Mouse (Mus musculus) lung, postnatal 0 days (tissue): ENCODE results near the gene Scgb1b30. TPM values are rescaled to one million over a fixed set of nuclear protein-coding genes. Genes with fewer than 3 reads are reported as not detected.

Experiments used
- ATAC-seq: fragments of 200-750 bp; cut with Nextera tagmentation; 2 replicates; pipeline ENCODE4 v1.8.0; 2017; ENCODE audit warnings: moderate library complexity
- DNase-seq: peaks from one replicate; pipeline ENCODE4 v3.0.0-alpha.2; 2016; ENCODE audit warnings: low spot score
- H3K27ac ChIP-seq: fragments of 300-500 bp; sonication (generic); 2 replicates; pipeline ENCODE4 v1.5.1; 2014; ENCODE audit warnings: antibody characterized with exemption, mild to moderate bottlenecking, low read length, mixed read lengths
- H3K27me3 ChIP-seq: fragments of 300-500 bp; sonication (generic); replicated peaks from 2 replicates; pipeline ENCODE4 v1.6.1; 2014; ENCODE audit warnings: low read length, mixed read lengths; ENCODE audit not compliant: insufficient read depth
- H3K36me3 ChIP-seq: fragments of 300-500 bp; sonication (generic); 2 replicates; pipeline ENCODE4 v1.6.1; 2014; ENCODE audit warnings: low read length, mixed read lengths; ENCODE audit not compliant: insufficient read depth
- H3K4me1 ChIP-seq: fragments of 300-500 bp; sonication (generic); 2 replicates; pipeline ENCODE4 v1.6.1; 2014; ENCODE audit warnings: antibody characterized with exemption, low read depth, low read length, mixed read lengths; ENCODE audit not compliant: insufficient read depth
- H3K4me2 ChIP-seq: fragments of 300-500 bp; sonication (generic); replicated peaks from 2 replicates; pipeline ENCODE4 v1.6.1; 2014; ENCODE audit warnings: low read depth, mild to moderate bottlenecking, low read length, moderate library complexity, mixed read lengths
- H3K4me3 ChIP-seq: fragments of 300-500 bp; sonication (generic); 2 replicates; pipeline ENCODE4 v1.5.1; 2014; ENCODE audit warnings: low read depth, low read length
- H3K9ac ChIP-seq: fragments of 300-500 bp; sonication (generic); replicated peaks from 2 replicates; pipeline ENCODE4 v1.6.1; 2014; ENCODE audit warnings: low read depth, mild to moderate bottlenecking
- H3K9me3 ChIP-seq: fragments of 300-500 bp; sonication (generic); 2 replicates; pipeline ENCODE4 v1.6.1; 2016; ENCODE audit warnings: low read length, mixed read lengths
- CTCF ChIP-seq: IDR thresholded peaks from 2 replicates; pipeline ENCODE4 v1.5.1; 2016; ENCODE audit warnings: antibody characterized with exemption, mild to moderate bottlenecking
- EP300 ChIP-seq: IDR thresholded peaks from 2 replicates; pipeline ENCODE4 v1.6.1; 2016; ENCODE audit warnings: antibody characterized with exemption, mild to moderate bottlenecking, control low read depth
- WGBS: fragments of 180-500 bp; shearing (Covaris S2); extraction: QIAGEN DNeasy Blood & Tissue Kit; methylation state at CpG from one replicate; pipeline ENCODE4 v1.1.7; 2014; 5-methylcytosine and 5-hydroxymethylcytosine counted together
- polyA plus RNA-seq: library from polyadenylated mRNA; unstranded; fragments of >200 nt; fragmentation: Nextera tagmentation; extraction: Ambion mirVana; gene quantifications from 2 replicates; pipeline ENCODE4 v1.2.1, GENCODE M21; 2015

Scgb1b30 gene
- polyA plus RNA-seq, 1 experiment from 2014 or later = not detected

- peak; percentile 24 for DNase-seq
Observed at GRCm38 (mm10) chr7:34122987-34123720, 27.9 kb downstream of the Scgb1b30 start.

GRCm38 (mm10) chr7:34125346-34125745 is 30.1 kb downstream of the Scgb1b30 start:
- H3K36me3 ChIP-seq = no peaks in the 10 kb centered on the region
- no peak for TF ChIP-seq EP300
- no peak for TF ChIP-seq CTCF
- WGBS = 95% methylated on average over 9 of the region's 9 CpGs

More at GRCm38 (mm10) chr7:34122987-34123720, 27.9 kb downstream of the Scgb1b30 start:
- no peaks in the 10 kb centered on the region for H3K4me1 ChIP-seq
- H3K4me3 ChIP-seq = no peak overlapping the region
- H3K27ac ChIP-seq = no peak overlapping the region
- WGBS = 91% methylated on average over 6 of the region's 6 CpGs
- no peak for ATAC-seq
- H3K9ac ChIP-seq = no peak overlapping the region
- no peaks in the 10 kb centered on the region for H3K36me3 ChIP-seq
- no peaks in the 10 kb centered on the region for H3K9me3 ChIP-seq
- no peak for TF ChIP-seq EP300
- peak; percentile 53 for TF ChIP-seq CTCF
- no peak overlapping the region for H3K4me2 ChIP-seq
- H3K27me3 ChIP-seq = no peaks in the 10 kb centered on the region

DNA sequence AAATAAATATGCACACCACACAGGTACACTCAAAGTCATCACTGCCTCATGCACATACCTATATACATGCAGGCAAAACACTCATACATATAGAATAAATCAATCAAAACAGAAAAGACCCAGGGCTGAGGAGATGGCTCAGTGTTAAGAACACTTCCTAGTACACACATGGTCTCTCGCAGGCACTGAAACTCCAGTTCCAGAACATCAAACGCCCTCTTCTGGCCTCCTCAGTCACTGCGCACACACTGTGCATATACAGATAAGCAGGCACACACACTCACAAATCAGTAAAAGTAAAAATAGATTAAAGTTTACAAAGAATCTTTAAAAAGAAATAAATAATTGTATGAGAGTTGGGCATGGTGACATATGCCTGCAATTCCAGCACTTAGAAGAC is 31.1 kb downstream of the Scgb1b30 start:
- H3K9ac ChIP-seq = no peak overlapping the region
- no peaks in the 10 kb centered on the region for H3K27me3 ChIP-seq
- H3K4me1 ChIP-seq = peaks cover under 1% of the 10 kb centered on the region; the same call in 1 of the 2 replicates
- 78% methylated on average over 3 of the region's 3 CpGs for WGBS
- no peak overlapping the region for H3K4me3 ChIP-seq
- ATAC-seq = no peak
- no peaks in the 10 kb centered on the region for H3K9me3 ChIP-seq
- TF ChIP-seq CTCF (no peak), EP300 (no peak)
- no peaks in the 10 kb centered on the region for H3K36me3 ChIP-seq
- no peak for DNase-seq
- H3K27ac ChIP-seq = no peak overlapping the region
- H3K4me2 ChIP-seq = no peak overlapping the region

More at GRCm38 (mm10) chr7:34125346-34125745, 30.1 kb downstream of the Scgb1b30 start:
- Histone ChIP-seq H3K4me2 (no peak overlapping the region), H3K27me3 (no peaks in the 10 kb centered on the region), H3K27ac (no peak overlapping the region), H3K9me3 (no peaks in the 10 kb centered on the region), H3K4me1 (no peaks in the 10 kb centered on the region; the same call in 1 of the 2 replicates), H3K9ac (no peak overlapping the region), H3K4me3 (no peak overlapping the region)
- no peak for DNase-seq
- no peak for ATAC-seq

DNA sequence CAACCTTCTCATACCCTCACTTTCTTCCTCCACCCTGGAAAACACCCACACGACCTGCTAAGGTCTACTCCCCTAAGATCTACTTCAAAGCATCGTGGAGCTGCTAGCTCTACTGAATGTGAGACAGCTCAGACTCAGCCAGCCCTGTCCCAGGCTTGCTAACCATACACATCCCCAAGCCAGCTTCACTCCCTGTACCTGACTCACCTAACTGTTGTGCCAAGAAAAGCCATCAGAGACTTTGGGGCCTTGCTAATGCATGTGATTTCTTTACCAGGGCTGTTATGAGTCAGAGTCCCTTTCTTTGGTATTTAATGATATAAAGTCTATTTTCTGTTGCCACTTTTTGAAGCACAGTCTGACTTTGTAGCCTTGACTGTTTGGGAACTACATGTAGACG is 35.9 kb downstream of the Scgb1b30 start:
- no peak overlapping the region for H3K27ac ChIP-seq
- ATAC-seq (no peak), DNase-seq (no peak)
- H3K4me3 ChIP-seq = no peak overlapping the region; the same call in 1 of the 2 replicates
- H3K36me3 ChIP-seq = no peaks in the 10 kb centered on the region
- no peak for TF ChIP-seq CTCF
- TF ChIP-seq EP300 = no peak
- no peaks in the 10 kb centered on the region for H3K9me3 ChIP-seq
- WGBS = 47% methylated on average over 3 of the region's 3 CpGs
- no peaks in the 10 kb centered on the region for H3K27me3 ChIP-seq
- H3K4me2 ChIP-seq = no peak overlapping the region
- H3K9ac ChIP-seq = no peak overlapping the region
- peaks cover 6% of the 10 kb centered on the region; the same call in 1 of the 2 replicates for H3K4me1 ChIP-seq

DNA sequence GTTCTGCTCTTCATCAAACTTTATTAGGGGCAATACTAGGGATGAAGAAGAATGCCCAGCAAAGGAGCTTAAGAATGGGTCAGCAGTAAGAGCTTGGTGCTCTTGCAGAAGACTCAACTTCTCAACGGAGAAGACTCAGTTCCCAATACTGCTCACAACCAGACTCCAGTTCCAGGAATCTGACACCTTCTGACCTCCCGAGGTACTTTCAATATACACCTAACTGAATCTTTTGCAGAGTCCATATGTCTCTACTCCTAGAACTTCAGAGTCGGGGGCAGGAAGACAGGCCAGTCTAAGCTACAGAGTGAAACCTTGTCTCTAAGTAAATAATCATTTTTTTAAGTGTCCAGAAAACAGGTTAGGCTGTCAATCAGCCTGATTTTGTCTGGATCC is 36.7 kb downstream of the Scgb1b30 start:
- TF ChIP-seq CTCF (no peak), EP300 (no peak)
- DNase-seq = peak; percentile 25
- Histone ChIP-seq H3K27ac (peak overlapping the region; percentile 94; the same call in 1 of the 2 replicates), H3K4me1 (peaks cover 6% of the 10 kb centered on the region; the same call in 1 of the 2 replicates), H3K9ac (peak overlapping the region; percentile 78), H3K4me3 (peak overlapping the region; percentile 75), H3K4me2 (peak overlapping the region; percentile 71), H3K9me3 (no peaks in the 10 kb centered on the region), H3K36me3 (no peaks in the 10 kb centered on the region), H3K27me3 (no peaks in the 10 kb centered on the region)
- 2% methylated on average over 3 of the region's 3 CpGs for WGBS
- ATAC-seq = no peak

DNA sequence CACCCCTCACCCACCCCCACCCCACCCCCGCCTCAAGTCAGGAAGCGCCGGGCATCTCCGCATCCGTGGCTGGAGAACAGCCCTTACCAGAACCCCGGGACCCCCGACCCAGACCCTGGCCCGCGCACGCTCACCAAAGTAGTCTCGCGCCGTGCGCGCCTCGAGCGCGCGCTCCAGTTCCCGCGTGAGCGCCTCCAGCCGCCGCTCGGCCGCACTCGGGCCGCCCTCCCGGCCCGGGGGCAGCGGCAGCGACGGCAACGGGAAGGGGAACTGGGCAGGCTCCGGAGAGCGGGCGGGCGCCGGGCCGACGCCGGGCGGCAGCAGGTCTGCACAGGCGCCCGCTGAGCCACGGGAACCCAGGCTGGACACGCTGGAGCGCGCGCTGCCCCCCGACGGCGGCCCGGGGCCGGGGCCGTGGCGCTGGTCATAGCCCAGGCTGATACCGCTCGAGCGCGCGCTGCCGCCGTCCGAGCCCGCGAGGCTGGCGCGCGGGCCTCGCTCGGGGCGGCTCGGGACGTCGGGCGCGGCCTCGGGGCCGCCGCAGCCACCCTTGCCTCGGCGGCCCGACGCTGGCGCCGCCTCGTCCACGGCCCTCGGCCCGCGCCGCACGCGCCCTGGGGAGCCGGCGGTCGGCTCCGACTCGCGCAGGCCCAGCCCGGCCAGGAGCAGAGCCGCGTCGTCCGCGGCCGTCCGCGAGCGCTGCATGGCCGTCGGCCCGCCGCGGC is 37.3 kb downstream of the Scgb1b30 start:
- Histone ChIP-seq H3K9me3 (no peaks in the 10 kb centered on the region), H3K4me3 (peak overlapping the region; percentile 75), H3K27me3 (no peaks in the 10 kb centered on the region), H3K4me2 (peak overlapping the region; percentile 71), H3K4me1 (peaks cover 6% of the 10 kb centered on the region; the same call in 1 of the 2 replicates), H3K36me3 (no peaks in the 10 kb centered on the region), H3K9ac (peak overlapping the region; percentile 78), H3K27ac (peak overlapping the region; percentile 94)
- DNase-seq = peak; percentile 48
- ATAC-seq = peak; percentile 74
- 4% methylated on average over 48 of the region's 116 CpGs for WGBS
- TF ChIP-seq CTCF (no peak), EP300 (no peak)
